Mouse (Mus musculus) left cerebral cortex, postnatal 14 days (tissue): ENCODE data around the gene Nipal3. TPM values are rescaled to one million over a fixed set of nuclear protein-coding genes. Genes with fewer than 3 reads are reported as not detected.

Experiments used
- DNase-seq, 2 experiments: peaks; one replicate each; pipeline ENCODE4 v3.0.0; 2021 to 2022; ENCODE audit warnings: low spot score in 2 of 2, mixed read lengths in 1 of 2
- intact Hi-C: fragments of 180-260 bp; cut with DNase I; formaldehyde crosslinking; loops from one replicate; pipeline ENCODE4 v1.15.1; 2025
- long read RNA-seq, 2 experiments: library from polyadenylated mRNA; stranded (forward); transcript quantifications; one replicate each; pipeline ENCODE4 v2.0.0; 2021
- total RNA-seq, 2 experiments: library from RNA; stranded (reverse); gene quantifications; 2 replicates each; pipeline ENCODE4 v1.2.3; 2021

Gene Nipal3
- 100 to 1,000 TPM; 111 to 118 TPM for total RNA-seq
- long read RNA-seq, experiment 1, full-length matches to known transcripts: 6 of 76 reads
- long read RNA-seq, experiment 1, partial matches to known transcripts: 1 of 76 reads
- long read RNA-seq, experiment 1, other reads (novel, unspliced or antisense): 69 of 76 reads
- long read RNA-seq, experiment 2, full-length matches to known transcripts: 3 of 41 reads
- long read RNA-seq, experiment 2, partial matches to known transcripts: 1 of 41 reads
- long read RNA-seq, experiment 2, other reads (novel, unspliced or antisense): 37 of 41 reads

GRCm38 (mm10) chr4:135494521-135495396 is at the start of gene Nipal3, which contains the start of gene Stpg1:
Gene Nipal3, minus strand, starts transcription at chr4:135495038.
Gene Stpg1, plus strand, starts transcription at chr4:135494790.
- peak; percentile 87 to 91 for DNase-seq
- intact Hi-C loops: loop anchor here (10.0 kb wide), 1 partner anchor 140 kb away; the partner anchor contains the start of gene Srrm1

- DNase-seq: no peak
- intact Hi-C loops: no loop called here
Measured at GRCm38 (mm10) chr4:135544284-135544683, 49.4 kb upstream of the Nipal3 start.

DNA sequence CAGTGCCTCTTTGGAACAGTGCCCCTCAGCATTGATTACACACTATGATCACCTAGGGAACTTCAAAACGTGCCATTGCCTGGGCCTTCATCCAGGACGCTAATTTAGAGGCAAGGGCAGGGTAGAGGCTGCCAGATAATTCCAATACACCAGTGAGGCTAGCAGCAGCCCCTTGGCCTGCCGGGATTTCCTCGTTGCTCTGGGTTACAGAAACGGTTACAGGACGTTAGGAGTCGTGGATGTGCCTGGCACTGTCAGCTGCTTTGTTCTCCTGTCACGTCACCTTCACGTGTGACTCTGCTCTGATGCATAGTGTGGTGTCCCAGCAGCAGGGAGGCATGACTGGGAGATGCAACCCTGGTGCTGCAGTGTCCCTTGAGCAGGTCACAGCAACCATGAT is 45.2 kb upstream of the Nipal3 start:
- DNase-seq: no peak
- intact Hi-C loops: no loop called here

- no peak for DNase-seq
- intact Hi-C loops: no loop called here
Measured at GRCm38 (mm10) chr4:135539056-135539455, 44.2 kb upstream of the Nipal3 start.

GRCm38 (mm10) chr4:135535021-135535420 is 40.2 kb upstream of the Nipal3 start:
- intact Hi-C loops: no loop called here
- DNase-seq: no peak

GRCm38 (mm10) chr4:135533001-135533400 is 38.2 kb upstream of the Nipal3 start:
- intact Hi-C loops: no loop called here
- DNase-seq: peak in 1 of 2 experiments; percentile 37

DNA sequence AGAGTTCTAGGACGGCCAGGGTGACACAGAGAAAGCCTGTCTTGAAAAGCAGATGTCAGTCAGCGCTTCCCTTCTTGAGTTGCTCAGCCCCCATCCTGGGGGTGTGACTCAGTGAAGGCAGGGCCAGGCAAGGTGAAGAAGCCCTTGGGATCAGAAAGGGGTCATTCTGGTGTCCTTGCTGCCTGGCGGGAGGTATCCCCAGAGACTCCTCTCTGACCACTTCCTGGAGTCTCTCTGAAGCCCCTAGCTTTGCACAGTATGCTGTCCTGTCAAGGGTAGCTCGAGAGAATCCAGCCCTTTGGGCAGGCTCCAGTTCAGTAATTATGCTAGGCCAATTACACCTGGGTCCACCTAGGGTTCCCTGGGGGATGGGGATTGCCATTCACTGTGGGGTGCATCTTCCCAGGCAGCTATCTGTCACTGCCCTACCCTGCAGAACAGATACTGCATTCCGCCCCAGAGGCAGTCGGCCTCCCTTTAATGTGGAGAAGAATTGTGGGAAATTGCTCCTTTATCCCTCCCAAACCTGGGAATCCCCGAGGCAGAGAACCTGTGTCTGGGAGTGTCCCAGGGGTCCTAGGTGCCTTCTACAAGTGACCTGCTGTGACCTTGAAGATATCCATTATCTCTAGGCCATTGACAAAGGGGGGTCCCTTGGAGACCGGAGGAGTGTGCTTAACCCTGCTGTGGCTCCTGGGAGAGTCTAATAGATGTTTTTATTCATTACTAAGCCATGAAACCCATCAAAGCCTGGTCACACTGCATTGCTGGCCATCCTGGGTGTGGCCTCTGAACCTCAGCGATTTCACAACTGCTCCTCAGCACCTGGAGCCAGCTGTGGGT is 37.2 kb upstream of the Nipal3 start:
- DNase-seq: no peak
- intact Hi-C loops: no loop called here

GRCm38 (mm10) chr4:135531236-135531635 is 36.4 kb upstream of the Nipal3 start:
- intact Hi-C loops: no loop called here
- peak; percentile 61 to 84 for DNase-seq

GRCm38 (mm10) chr4:135530270-135530669 is 35.4 kb upstream of the Nipal3 start:
- intact Hi-C loops: no loop called here
- no peak for DNase-seq

DNA sequence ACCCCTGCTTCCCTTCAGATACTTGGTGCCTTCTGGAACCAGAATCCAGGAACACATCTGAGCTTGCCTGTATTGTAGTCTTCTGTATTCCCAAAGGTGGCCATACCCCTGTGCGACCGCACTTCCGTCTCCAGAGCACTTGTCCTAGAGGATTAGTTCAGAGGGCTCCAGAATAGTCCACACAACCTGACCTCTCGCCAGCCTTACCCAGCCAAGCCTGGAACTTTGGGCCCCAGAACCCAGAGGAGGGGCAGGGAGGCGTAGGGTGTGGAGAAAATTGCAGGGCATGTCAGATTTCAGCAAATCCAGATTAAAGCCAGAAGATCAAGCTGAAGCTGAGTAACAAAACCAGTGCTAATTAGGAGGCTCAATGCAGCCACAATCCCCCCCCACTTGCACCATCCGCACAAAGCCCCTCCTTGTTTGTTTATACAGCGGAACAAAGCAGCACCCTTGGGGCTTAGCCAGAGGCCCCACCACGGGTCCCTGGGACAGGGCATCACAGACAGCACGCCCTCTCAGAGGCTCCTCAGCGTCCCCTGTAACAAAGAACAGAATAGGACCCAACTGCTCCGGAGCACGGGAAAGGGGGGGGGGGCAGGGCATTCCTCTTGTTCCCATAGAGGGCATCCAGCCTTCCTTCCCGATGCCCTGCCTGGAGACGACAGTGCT is 31.3 kb upstream of the Nipal3 start:
- intact Hi-C loops: no loop called here
- no peak for DNase-seq

- DNase-seq: no peak
- intact Hi-C loops: no loop called here
Measured at GRCm38 (mm10) chr4:135525057-135525456, 30.2 kb upstream of the Nipal3 start.

- intact Hi-C loops: no loop called here
Measured at GRCm38 (mm10) chr4:135523939-135524338, 29.1 kb upstream of the Nipal3 start.

DNA sequence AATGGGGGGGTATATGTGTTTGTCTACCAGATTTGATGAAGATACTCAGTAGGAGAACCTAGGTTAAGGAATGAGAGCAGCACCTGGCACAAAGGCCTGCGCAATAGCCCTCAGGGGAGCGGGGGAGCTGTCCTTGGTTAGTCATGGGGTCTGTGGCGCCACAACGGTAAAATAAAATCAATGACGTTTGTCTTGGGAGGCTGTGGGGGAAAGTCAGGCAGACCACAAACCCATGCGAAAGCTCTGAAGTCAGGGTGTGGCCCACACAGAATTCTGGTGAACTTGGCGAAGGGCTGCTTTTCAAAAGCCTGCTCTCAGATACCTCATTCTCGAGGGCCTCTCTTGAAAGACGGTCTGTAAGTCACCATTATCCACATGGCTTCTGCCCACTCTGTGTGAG is 25.6 kb upstream of the Nipal3 start:
- no peak for DNase-seq
- intact Hi-C loops: no loop called here

More at GRCm38 (mm10) chr4:135523939-135524338, 29.1 kb upstream of the Nipal3 start:
- no peak for DNase-seq

GRCm38 (mm10) chr4:135518135-135518534 is 23.3 kb upstream of the Nipal3 start:
- intact Hi-C loops: no loop called here

DNA sequence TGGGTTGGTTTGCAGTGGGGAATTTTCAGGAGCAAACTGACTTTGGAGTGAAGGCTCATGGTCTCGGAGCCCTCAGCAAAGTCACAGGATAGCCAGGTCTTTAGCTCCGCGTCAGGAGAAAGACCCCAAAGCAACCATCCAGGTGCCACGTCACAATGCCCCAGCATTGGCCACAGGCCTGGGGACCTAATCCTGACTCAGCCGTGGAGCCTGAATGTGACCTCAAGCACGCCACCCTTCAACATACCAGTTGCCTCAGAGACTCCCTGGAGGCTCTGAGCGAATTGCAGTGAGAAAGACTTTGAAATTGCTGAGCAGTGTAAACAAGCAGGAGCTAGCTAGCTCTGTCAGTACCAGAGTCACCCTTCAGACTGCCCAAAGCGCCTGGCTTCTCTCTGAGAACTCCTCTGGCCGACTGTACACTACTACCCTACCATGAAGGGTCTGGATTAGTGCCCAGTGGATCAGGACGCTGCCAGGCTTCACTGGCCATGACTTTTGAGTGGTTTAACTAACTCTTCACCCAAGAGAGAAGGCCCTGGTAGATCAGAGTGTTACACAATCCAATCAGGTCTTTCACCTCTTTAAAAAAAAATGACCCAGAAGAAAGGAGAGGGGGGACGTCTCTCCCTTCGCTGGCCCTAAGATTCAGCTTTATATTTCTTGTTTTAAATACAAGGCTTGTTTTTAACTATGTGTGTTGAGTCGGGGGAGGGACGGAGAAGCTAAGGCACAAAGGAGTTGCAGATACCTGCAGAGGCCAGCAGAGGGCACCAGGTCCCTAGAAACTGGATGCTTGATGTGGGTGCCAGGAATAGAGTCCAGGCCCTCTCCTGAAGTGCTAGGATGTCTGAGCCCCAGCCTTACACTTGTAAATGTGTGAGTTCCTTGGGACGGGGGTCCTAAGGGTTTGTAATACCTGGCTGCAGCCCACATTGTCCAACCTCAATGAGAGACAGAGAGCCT is 21.8 kb upstream of the Nipal3 start:
- DNase-seq: peak in 1 of 2 experiments; percentile 46
- intact Hi-C loops: no loop called here

More at GRCm38 (mm10) chr4:135518135-135518534, 23.3 kb upstream of the Nipal3 start:
- no peak for DNase-seq

DNA sequence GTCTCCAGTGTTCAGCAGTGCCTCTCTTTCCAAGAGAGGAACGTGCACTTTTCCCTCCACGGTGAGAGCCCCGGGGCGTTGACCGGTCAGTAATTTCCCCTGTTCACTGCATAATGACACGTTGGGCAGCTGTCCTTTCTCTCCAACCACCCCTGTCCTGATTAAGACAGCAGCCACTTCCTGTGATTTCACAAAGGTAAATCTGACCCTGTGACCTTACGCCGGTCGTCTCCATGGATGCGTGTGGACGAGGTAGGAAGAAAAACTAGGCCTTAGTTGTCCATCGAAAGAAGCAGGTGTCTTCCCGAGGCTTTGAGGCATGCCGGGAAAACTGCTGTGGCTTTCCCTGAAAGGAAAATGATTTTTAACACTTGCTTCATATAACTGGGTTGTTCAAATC is 20.1 kb upstream of the Nipal3 start:
- no peak for DNase-seq
- intact Hi-C loops: no loop called here

DNA sequence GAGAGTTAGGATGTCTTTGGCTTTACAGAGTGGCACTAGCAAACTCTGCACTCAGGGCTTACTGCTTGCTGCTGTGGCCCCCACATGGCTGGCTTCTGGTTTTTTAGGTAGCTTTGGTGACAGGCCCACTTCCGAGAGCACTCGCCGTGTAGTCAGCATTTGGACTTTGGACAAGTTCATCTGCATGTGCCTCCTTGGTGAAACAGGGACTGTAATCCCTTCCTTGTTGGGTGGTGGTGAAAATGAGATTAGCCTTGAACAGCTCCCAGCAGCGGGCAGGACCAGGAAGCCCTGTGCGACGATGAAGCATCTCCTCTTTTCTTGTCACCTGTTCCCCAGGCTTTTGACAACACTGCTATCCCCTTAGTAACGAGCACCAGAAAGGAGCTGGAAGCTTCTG is 19.0 kb upstream of the Nipal3 start:
- intact Hi-C loops: no loop called here
- no peak for DNase-seq

DNA sequence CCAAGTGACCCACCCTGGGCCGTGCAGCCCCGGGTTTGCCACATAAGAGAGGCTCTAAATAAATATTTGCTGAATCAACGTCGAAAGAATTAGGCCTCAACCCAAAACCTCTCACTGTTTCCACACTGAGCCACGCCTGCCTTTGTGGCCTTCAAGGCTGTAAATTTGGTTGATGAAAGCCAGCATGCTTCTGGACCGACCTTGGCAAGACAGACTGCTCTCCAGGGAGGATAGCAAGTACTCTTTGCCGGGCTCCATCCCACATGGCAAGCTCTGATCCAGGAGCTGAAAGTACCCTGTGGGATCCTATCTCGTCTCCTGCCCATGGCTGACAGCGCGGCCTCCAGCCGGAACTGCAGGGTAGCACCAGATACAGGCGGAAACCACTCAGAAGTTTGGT is 14.7 kb upstream of the Nipal3 start:
- intact Hi-C loops: no loop called here
- no peak for DNase-seq
